Mouse (Mus musculus) MEL-GATA-1-ER (cell line): ENCODE measurements around the gene Abhd17a.
A peak's percentile ranks its signal among the peaks of the same experiment; 100 is the strongest.

Experiments
- DNase-seq: peaks from one replicate; pipeline ENCODE4 v3.0.0-alpha.2; 2012; ENCODE audit warnings: low read depth; ENCODE audit errors: extremely low read depth

Gene Abhd17a

GRCm38 (mm10) chr10:80577195-80578130 lies 12.7 kb downstream of the Abhd17a start, which contains the start of gene Klf16:
Gene Klf16 (minus strand): TSS chr10:80577321.
- peak; percentile 78 for DNase-seq

- peak; percentile 37 for DNase-seq
Observed at GRCm38 (mm10) chr10:80576351-80577194, 13.6 kb downstream of the Abhd17a start.

- DNase-seq: peak; percentile 39
Observed at GRCm38 (mm10) chr10:80575925-80576324, 14.2 kb downstream of the Abhd17a start.

- no peak for DNase-seq
Observed at GRCm38 (mm10) chr10:80574896-80575295, 15.2 kb downstream of the Abhd17a start.

GRCm38 (mm10) chr10:80573944-80574343 lies 16.2 kb downstream of the Abhd17a start:
- no peak for DNase-seq

- DNase-seq: peak; percentile 46
Observed at GRCm38 (mm10) chr10:80572477-80572876, 17.7 kb downstream of the Abhd17a start.

- peak; percentile 52 for DNase-seq
Observed at GRCm38 (mm10) chr10:80570871-80571836, 19.0 kb downstream of the Abhd17a start.

GRCm38 (mm10) chr10:80570419-80570818 lies 19.7 kb downstream of the Abhd17a start:
- no peak for DNase-seq

GRCm38 (mm10) chr10:80569664-80570066 lies 20.5 kb downstream of the Abhd17a start:
- DNase-seq: peak; percentile 67

GRCm38 (mm10) chr10:80568876-80569275 lies 21.3 kb downstream of the Abhd17a start:
- DNase-seq: no peak

GRCm38 (mm10) chr10:80566375-80567092 lies 23.6 kb downstream of the Abhd17a start:
- DNase-seq: no peak

- DNase-seq: peak; percentile 89
Observed at GRCm38 (mm10) chr10:80561116-80561944, 28.8 kb downstream of the Abhd17a start, which contains the start of gene Rexo1. Gene Rexo1 (minus strand): TSS chr10:80561560.

- no peak for DNase-seq
Observed at GRCm38 (mm10) chr10:80560621-80561020, 29.5 kb downstream of the Abhd17a start.

GRCm38 (mm10) chr10:80559431-80559830 lies 30.7 kb downstream of the Abhd17a start:
- no peak for DNase-seq

- DNase-seq: no peak
Observed at GRCm38 (mm10) chr10:80557346-80557965, 32.7 kb downstream of the Abhd17a start.

GRCm38 (mm10) chr10:80553997-80554396 lies 36.1 kb downstream of the Abhd17a start:
- DNase-seq: no peak

GRCm38 (mm10) chr10:80553575-80553974 lies 36.6 kb downstream of the Abhd17a start:
- no peak for DNase-seq

GRCm38 (mm10) chr10:80552364-80552763 lies 37.8 kb downstream of the Abhd17a start:
- no peak for DNase-seq

- DNase-seq: no peak
Observed at GRCm38 (mm10) chr10:80549279-80549678, 40.9 kb downstream of the Abhd17a start.
